Mouse (Mus musculus) lung, embryonic 16.5 days (tissue): ENCODE data around the gene Muc1. TPM values are rescaled to one million over a fixed set of nuclear protein-coding genes. Genes with fewer than 3 reads are reported as not detected.

Experiments
- ATAC-seq: fragments of 200-750 bp; cut with Nextera tagmentation; 2 replicates; pipeline ENCODE4 v1.8.0; 2017; ENCODE audit warnings: low read depth, mild to moderate bottlenecking, moderate library complexity
- H3K27ac ChIP-seq: fragments of 300-500 bp; sonication (generic); 2 replicates; pipeline ENCODE4 v1.5.1; 2014; ENCODE audit warnings: mild to moderate bottlenecking, control low read depth, low read length
- H3K27me3 ChIP-seq: fragments of 300-500 bp; sonication (generic); 2 replicates; pipeline ENCODE4 v1.6.1; 2014; ENCODE audit warnings: low read depth, low read length, mixed read lengths; ENCODE audit not compliant: control insufficient read depth, insufficient read depth
- H3K36me3 ChIP-seq: fragments of 300-500 bp; sonication (generic); 2 replicates; pipeline ENCODE4 v1.6.1; 2014; ENCODE audit warnings: low read length; ENCODE audit not compliant: control insufficient read depth, insufficient read depth
- H3K4me1 ChIP-seq: fragments of 300-500 bp; sonication (generic); replicated peaks from 2 replicates; pipeline ENCODE4 v1.6.1; 2014; ENCODE audit warnings: low read length, mixed read lengths; ENCODE audit not compliant: control insufficient read depth, insufficient read depth
- H3K4me2 ChIP-seq: fragments of 300-500 bp; sonication (generic); 2 replicates; pipeline ENCODE4 v1.6.1; 2014; ENCODE audit warnings: low read depth, low read length, control low read depth
- H3K4me3 ChIP-seq: fragments of 300-500 bp; sonication (generic); 2 replicates; pipeline ENCODE4 v1.5.1; 2014; ENCODE audit warnings: mild to moderate bottlenecking, low read length, control low read depth
- H3K9ac ChIP-seq: fragments of 300-500 bp; sonication (generic); 2 replicates; pipeline ENCODE4 v1.6.1; 2014; ENCODE audit warnings: low read length, control low read depth
- H3K9me3 ChIP-seq: fragments of 300-500 bp; sonication (generic); 2 replicates; pipeline ENCODE4 v1.6.1; 2016; ENCODE audit warnings: low read length; ENCODE audit not compliant: control insufficient read depth
- WGBS: fragments of 180-500 bp; shearing (Covaris S2); extraction: QIAGEN DNeasy Blood & Tissue Kit; methylation state at CpG from one replicate; pipeline ENCODE4 v1.1.7; 2014; 5-methylcytosine and 5-hydroxymethylcytosine counted together
- microRNA counts: library from miRNA; unstranded; fragments of <30 nt; microRNA quantifications from one replicate; lab custom pipeline; 2016
- microRNA-seq: library from miRNA; unstranded; fragments of <30 nt; microRNA quantifications from one replicate; pipeline ENCODE4, GENCODE M21; 2016
- polyA plus RNA-seq: library from polyadenylated mRNA; unstranded; fragments of >200 nt; fragmentation: Nextera tagmentation; extraction: Ambion mirVana; gene quantifications from 2 replicates; pipeline ENCODE4 v1.2.1, GENCODE M21; 2015

Muc1 gene
- polyA plus RNA-seq, 1 experiment from 2014 or later: 151 TPM

DNA sequence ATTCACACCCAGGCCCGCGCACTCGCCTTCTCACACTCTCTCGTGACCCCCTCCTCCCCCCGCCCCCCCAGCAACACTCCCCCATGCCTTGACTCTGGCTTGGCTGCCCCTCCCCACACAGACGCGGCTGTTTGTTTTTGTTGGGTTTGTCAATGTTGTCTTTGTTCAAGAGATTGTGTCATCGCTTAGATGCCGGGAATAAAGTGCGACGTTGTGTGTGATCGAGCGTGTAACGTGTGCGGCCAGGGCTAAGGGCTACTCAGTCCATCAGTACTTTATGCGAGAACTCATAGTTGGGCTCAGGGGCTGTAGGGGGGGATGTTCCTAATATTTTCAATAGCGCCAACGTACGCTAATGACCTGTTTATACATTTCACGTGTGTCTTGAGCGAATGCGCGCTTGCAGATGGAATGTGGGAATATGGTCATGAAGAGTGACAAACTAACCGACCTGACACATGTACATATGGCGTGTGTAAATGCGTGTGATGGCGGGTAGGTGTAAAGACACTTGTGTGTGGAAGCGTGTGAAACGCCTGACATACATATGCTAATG is 51.3 kb downstream of the Muc1 start:
- Histone ChIP-seq H3K4me3 (peak overlapping the region; percentile 84), H3K27me3 (no peaks in the 10 kb centered on the region; the same call in none of the 2 replicates), H3K4me1 (peaks cover 29% of the 10 kb centered on the region), H3K9ac (peak overlapping the region; percentile 91), H3K27ac (peak overlapping the region; percentile 98), H3K4me2 (peak overlapping the region; percentile 94), H3K9me3 (no peaks in the 10 kb centered on the region), H3K36me3 (peaks cover 11% of the 10 kb centered on the region)
- under 1% methylated on average over 29 of the region's 29 CpGs for WGBS
- peak; percentile 15 for ATAC-seq

- Histone ChIP-seq H3K9ac (peak within 1 kb of the TSS; percentile 91), H3K4me2 (peak within 1 kb of the TSS; percentile 94), H3K4me3 (peak within 1 kb of the TSS; percentile 84), H3K27me3 (no peaks in the 10 kb centered on the region; the same call in none of the 2 replicates), H3K27ac (peak within 1 kb of the TSS; percentile 98), H3K4me1 (peaks cover 29% of the 10 kb centered on the region), H3K9me3 (no peaks in the 10 kb centered on the region), H3K36me3 (peaks cover 4% of the 10 kb centered on the region)
- WGBS: under 1% methylated on average over 52 of the region's 52 CpGs
- peak; percentile 49 for ATAC-seq
These were observed 52.0 kb downstream of the Muc1 start, which contains the start of gene Efna1 for GRCm38 (mm10) chr3:89280606-89281511. TSS of gene Efna1 (minus strand) at chr3:89281142.

DNA sequence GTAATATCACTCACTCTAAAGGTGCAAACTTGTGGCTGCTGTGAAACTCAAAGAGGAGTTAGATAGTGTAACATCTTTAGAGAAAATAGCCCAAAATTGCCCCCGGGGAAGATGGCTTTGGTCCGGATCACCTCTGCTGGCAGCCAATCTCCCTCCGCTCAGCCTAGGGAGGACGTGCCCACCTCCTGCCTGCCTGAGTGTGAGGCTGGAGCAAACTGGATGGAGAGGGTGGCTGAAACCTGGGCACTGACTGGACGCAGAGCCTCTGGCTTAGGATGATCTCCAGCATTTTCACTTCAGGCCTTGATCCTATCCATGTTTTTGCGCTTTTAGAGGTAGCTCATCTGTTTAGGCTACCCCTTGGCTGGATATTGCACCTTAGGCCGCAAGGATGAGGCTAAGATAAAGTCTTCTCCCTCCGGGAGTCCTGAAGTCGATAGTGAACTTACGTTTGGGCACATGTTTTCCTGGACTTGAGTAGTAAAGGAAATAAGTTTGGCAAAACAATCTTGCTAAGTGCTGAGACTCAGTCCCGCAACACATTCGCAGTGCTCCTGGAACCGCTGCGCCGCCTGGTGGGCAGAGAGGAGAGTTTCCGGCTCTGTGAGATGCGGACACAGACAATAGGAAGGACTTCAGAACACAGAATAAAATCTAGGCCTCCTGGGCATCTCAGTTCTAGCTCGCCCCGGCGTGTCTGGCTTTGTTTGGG is 52.9 kb downstream of the Muc1 start:
- ATAC-seq: no peak
- 8% methylated on average over 20 of the region's 20 CpGs for WGBS
- no peaks in the 10 kb centered on the region; the same call in none of the 2 replicates for H3K27me3 ChIP-seq
- H3K36me3 ChIP-seq: no peaks in the 10 kb centered on the region
- peak overlapping the region; percentile 94 for H3K4me2 ChIP-seq
- no peaks in the 10 kb centered on the region for H3K9me3 ChIP-seq
- peak overlapping the region; percentile 84 for H3K4me3 ChIP-seq
- peaks cover 20% of the 10 kb centered on the region for H3K4me1 ChIP-seq
- H3K9ac ChIP-seq: peak overlapping the region; percentile 91
- H3K27ac ChIP-seq: peak overlapping the region; percentile 98

GRCm38 (mm10) chr3:89282291-89282643 is 53.4 kb downstream of the Muc1 start:
- Histone ChIP-seq H3K4me1 (peaks cover 20% of the 10 kb centered on the region), H3K9ac (no peak overlapping the region), H3K9me3 (no peaks in the 10 kb centered on the region), H3K4me3 (no peak overlapping the region), H3K27me3 (no peaks in the 10 kb centered on the region; the same call in none of the 2 replicates), H3K4me2 (no peak overlapping the region), H3K27ac (no peak overlapping the region), H3K36me3 (no peaks in the 10 kb centered on the region)
- 15% methylated on average over 4 of the region's 4 CpGs for WGBS
- no peak for ATAC-seq

MicroRNAs within 50 kb of the gene (microRNA counts, 519-probe panel; counts per million panel counts)
- 2,416 counts per million, percentile 43 among the panel's probes with 10 or more counts for microRNA mmu-miR-92b (lab: Ali Mortazavi, UCI)

Small RNA genes lying within 50 kb of the gene (microRNA-seq; reads per million reads assigned to microRNA genes)
- gene Mir92b: 2,165 reads per million, percentile 82 among the genes with 10 or more reads in this experiment

Other genes starting within 250 kb of the Muc1 start
- 19.7 and 19.8 TPM in 2 replicates for gene Rusc1, start 135.7 kb upstream of the Muc1 start, polyA plus RNA-seq
- not detected in 2 replicates for gene Gm43738, start 128.0 kb upstream of the Muc1 start, polyA plus RNA-seq
- 132 and 137 TPM in 2 replicates for gene Fdps, start 127.1 kb upstream of the Muc1 start, polyA plus RNA-seq
- 0.18 and 1.3 TPM in 2 replicates for gene Pklr, start 92.9 kb upstream of the Muc1 start, polyA plus RNA-seq
- 1.1 and 1.6 TPM in 2 replicates for gene Hcn3, start 68.9 kb upstream of the Muc1 start, polyA plus RNA-seq
- gene Clk2, start 64.3 kb upstream of the Muc1 start, polyA plus RNA-seq: 22.7 and 25.1 TPM in 2 replicates
- 109 and 115 TPM in 2 replicates for gene Scamp3, start 51.6 kb upstream of the Muc1 start, polyA plus RNA-seq
- 19.4 and 22.2 TPM in 2 replicates for gene Fam189b, start 45.9 kb upstream of the Muc1 start, polyA plus RNA-seq
- gene Gba, start 26.1 kb upstream of the Muc1 start, polyA plus RNA-seq: 46.4 and 47.1 TPM in 2 replicates
- 57.7 and 65.4 TPM in 2 replicates for gene Thbs3, start 13.9 kb upstream of the Muc1 start, polyA plus RNA-seq
- 174 and 188 TPM in 2 replicates for gene Mtx1, start 2.0 kb upstream of the Muc1 start, polyA plus RNA-seq
- gene Krtcap2, start 16.9 kb downstream of the Muc1 start, polyA plus RNA-seq: 304 and 314 TPM in 2 replicates
- 7.2 and 7.7 TPM in 2 replicates for gene Trim46, start 17.3 kb downstream of the Muc1 start, polyA plus RNA-seq
- 135 and 138 TPM in 2 replicates for gene Dpm3, start 30.3 kb downstream of the Muc1 start, polyA plus RNA-seq
- gene Slc50a1, start 41.5 kb downstream of the Muc1 start, polyA plus RNA-seq: 65.7 and 66.7 TPM in 2 replicates
- gene Efna1, start 52.1 kb downstream of the Muc1 start, polyA plus RNA-seq: 97.2 and 104 TPM in 2 replicates
- gene Efna3, start 93.9 kb downstream of the Muc1 start, polyA plus RNA-seq: 7.1 and 7.5 TPM in 2 replicates
- gene Efna4, start 109.0 kb downstream of the Muc1 start, polyA plus RNA-seq: 19.8 and 24.7 TPM in 2 replicates
- gene Adam15, start 120.9 kb downstream of the Muc1 start, polyA plus RNA-seq: 75.1 and 76.0 TPM in 2 replicates
- gene Dcst2, start 132.9 kb downstream of the Muc1 start, polyA plus RNA-seq: 0.06 TPM in 1 of 2 replicates, not detected in the other
- gene Dcst1, start 136.2 kb downstream of the Muc1 start, polyA plus RNA-seq: 0.13 and 0.53 TPM in 2 replicates
- 4.8 and 5.9 TPM in 2 replicates for gene Zbtb7b, start 165.7 kb downstream of the Muc1 start, polyA plus RNA-seq
- gene Lenep, start 173.7 kb downstream of the Muc1 start, polyA plus RNA-seq: 0.21 TPM in 1 of 2 replicates, not detected in the other
- 24.0 and 26.9 TPM in 2 replicates for gene Flad1, start 182.8 kb downstream of the Muc1 start, polyA plus RNA-seq
- 490 and 518 TPM in 2 replicates for gene Cks1b, start 189.3 kb downstream of the Muc1 start, polyA plus RNA-seq
- gene Shc1, start 189.4 kb downstream of the Muc1 start, polyA plus RNA-seq: 110 and 114 TPM in 2 replicates
- 31.5 and 33.3 TPM in 2 replicates for gene Pygo2, start 201.2 kb downstream of the Muc1 start, polyA plus RNA-seq
- 35.8 and 38.3 TPM in 2 replicates for gene Pbxip1, start 207.6 kb downstream of the Muc1 start, polyA plus RNA-seq
- gene Pmvk, start 225.5 kb downstream of the Muc1 start, polyA plus RNA-seq: 44.4 and 50.0 TPM in 2 replicates